Mouse (Mus musculus): ENCODE results near the gene Poc5.

The Poc5 gene

GRCm38 (mm10) chr13:96432376-96432811 is 44.3 kb downstream of the Poc5 start:
- DNase-seq (ENCODE audit: low read depth), result no peak

GRCm38 (mm10) chr13:96433041-96433440 is 44.9 kb downstream of the Poc5 start:
- peak; percentile 8 for DNase-seq (ENCODE audit: low read depth)

GRCm38 (mm10) chr13:96433648-96434190 is 45.6 kb downstream of the Poc5 start:
- DNase-seq (ENCODE audit: low read depth), result peak; percentile 33

- DNase-seq (ENCODE audit: low read depth), result no peak
These were observed 46.8 kb downstream of the Poc5 start for GRCm38 (mm10) chr13:96434899-96435331.

GRCm38 (mm10) chr13:96435793-96436192 is 47.7 kb downstream of the Poc5 start:
- no peak for DNase-seq (ENCODE audit: low read depth)

- no peak for DNase-seq (ENCODE audit: low read depth)
These were observed 48.8 kb downstream of the Poc5 start for GRCm38 (mm10) chr13:96436921-96437320.

- DNase-seq (ENCODE audit: low read depth), result no peak
These were observed 52.3 kb downstream of the Poc5 start for GRCm38 (mm10) chr13:96440436-96440835.

- no peak for DNase-seq (ENCODE audit: low read depth)
These were observed 62.2 kb downstream of the Poc5 start for GRCm38 (mm10) chr13:96450205-96450856.

- no peak for DNase-seq (ENCODE audit: low read depth)
These were observed 62.8 kb downstream of the Poc5 start for GRCm38 (mm10) chr13:96450869-96451268.

- DNase-seq (ENCODE audit: low read depth), result no peak
These were observed 63.5 kb downstream of the Poc5 start for GRCm38 (mm10) chr13:96451386-96452140.

GRCm38 (mm10) chr13:96452621-96453020 is 64.5 kb downstream of the Poc5 start:
- no peak for DNase-seq (ENCODE audit: low read depth)

- DNase-seq (ENCODE audit: low read depth), result no peak
These were observed 66.2 kb downstream of the Poc5 start for GRCm38 (mm10) chr13:96454288-96454687.

- no peak for DNase-seq (ENCODE audit: low read depth)
These were observed 69.5 kb downstream of the Poc5 start for GRCm38 (mm10) chr13:96457566-96457965.

GRCm38 (mm10) chr13:96458018-96458417 is 69.9 kb downstream of the Poc5 start:
- DNase-seq (ENCODE audit: low read depth), result no peak

GRCm38 (mm10) chr13:96458606-96459005 is 70.5 kb downstream of the Poc5 start:
- no peak for DNase-seq (ENCODE audit: low read depth)

- DNase-seq (ENCODE audit: low read depth), result no peak
These were observed 74.5 kb downstream of the Poc5 start for GRCm38 (mm10) chr13:96462644-96463043.

- DNase-seq (ENCODE audit: low read depth), result no peak
These were observed 77.2 kb downstream of the Poc5 start for GRCm38 (mm10) chr13:96465315-96465714.

Data from naive thymus-derived CD4-positive, alpha-beta T cell, adult 2 months (primary cell).